Mouse (Mus musculus) MEL (cell line): ENCODE results near the gene Ap4e1. TPM values are rescaled to one million over a fixed set of nuclear protein-coding genes. Genes with fewer than 3 reads are reported as not detected.

Experiments
- DNase-seq: peaks from one replicate; pipeline ENCODE4 v3.0.0; 2011; ENCODE audit warnings: low read depth, low spot score
- H3K27ac ChIP-seq: 2 replicates; pipeline ENCODE4 v1.5.1; 2012; ENCODE audit warnings: low read depth, mild to moderate bottlenecking, control low read depth, low read length, moderate library complexity; ENCODE audit not compliant: control insufficient read depth
- H3K27me3 ChIP-seq, 2 experiments: fragments of 150-350 bp in 1 of 2; sonication (generic) in 1 of 2; 2 replicates each; pipeline ENCODE4 v1.6.1; 2012; ENCODE audit warnings: low read length in 2 of 2, mild to moderate bottlenecking in 2 of 2, improper control_type of control experiment in 1 of 2, moderate library complexity in 1 of 2; ENCODE audit not compliant: insufficient read depth in 2 of 2, control insufficient read depth in 1 of 2
- H3K36me3 ChIP-seq, 2 experiments: 2 replicates each; pipeline ENCODE4 v1.6.1; 2012 to 2014; ENCODE audit warnings: low read length in 2 of 2, improper control_type of control experiment in 1 of 2, inconsistent platforms in 1 of 2, mild to moderate bottlenecking in 1 of 2; ENCODE audit not compliant: insufficient read depth in 2 of 2, control insufficient read depth in 1 of 2
- H3K4me1 ChIP-seq, 2 experiments: fragments of 150-350 bp in 1 of 2; sonication (generic) in 1 of 2; 2 replicates each; pipeline ENCODE4 v1.6.1; 2012; ENCODE audit warnings: low read length in 2 of 2, improper control_type of control experiment in 1 of 2, mild to moderate bottlenecking in 1 of 2; ENCODE audit not compliant: insufficient read depth in 2 of 2, control insufficient read depth in 1 of 2
- H3K4me3 ChIP-seq, 2 experiments: fragments of 150-350 bp in 1 of 2; sonication (generic) in 1 of 2; 2 replicates each; pipeline ENCODE4 v1.5.1; 2012; ENCODE audit warnings: low read depth in 2 of 2, low read length in 2 of 2, mild to moderate bottlenecking in 2 of 2, moderate library complexity in 2 of 2, control low read depth in 1 of 2, improper control_type of control experiment in 1 of 2; ENCODE audit not compliant: control insufficient read depth in 1 of 2, insufficient read depth in 1 of 2
- H3K79me2 ChIP-seq: 2 replicates; pipeline ENCODE4 v1.6.1; 2012; ENCODE audit warnings: mild to moderate bottlenecking, low read length, moderate library complexity; ENCODE audit not compliant: control insufficient read depth, poor library complexity, insufficient read depth
- H3K9ac ChIP-seq: 2 replicates; pipeline ENCODE4 v1.6.1; 2012; ENCODE audit warnings: low read depth, mild to moderate bottlenecking, control low read depth, low read length, moderate library complexity; ENCODE audit not compliant: control insufficient read depth, poor library complexity, severe bottlenecking
- H3K9me3 ChIP-seq: fragments of 150-350 bp; sonication (generic); replicated peaks from 2 replicates; pipeline ENCODE4 v1.6.1; 2012; ENCODE audit warnings: mild to moderate bottlenecking, low read length, improper control_type of control experiment, moderate library complexity; ENCODE audit not compliant: insufficient read depth
- BHLHE40 ChIP-seq: IDR thresholded peaks from 2 replicates; pipeline ENCODE4 v1.6.1; 2012; ENCODE audit warnings: low read depth, mild to moderate bottlenecking, inconsistent platforms, low read length, improper control_type of control experiment, borderline replicate concordance
- E2F4 ChIP-seq: IDR thresholded peaks from 2 replicates; pipeline ENCODE4 v1.6.1; 2011; ENCODE audit warnings: low read depth, low read length, improper control_type of control experiment, borderline replicate concordance
- GATA1 ChIP-seq: IDR thresholded peaks from 2 replicates; pipeline ENCODE4 v1.6.1; 2011; ENCODE audit warnings: low read depth, low read length, improper control_type of control experiment
- HCFC1 ChIP-seq: IDR thresholded peaks from 2 replicates; pipeline ENCODE4 v1.6.1; 2012; ENCODE audit warnings: low read depth, mild to moderate bottlenecking, inconsistent platforms, low read length, improper control_type of control experiment, moderate library complexity
- KAT2A ChIP-seq: conservative IDR thresholded peaks from 2 replicates; pipeline ENCODE4 v1.6.1; 2012; ENCODE audit warnings: low read depth, low read length, improper control_type of control experiment, inconsistent platforms
- MAFK ChIP-seq: IDR thresholded peaks from 2 replicates; pipeline ENCODE4 v1.6.1; 2011; ENCODE audit warnings: low read depth, mild to moderate bottlenecking, low read length, improper control_type of control experiment, borderline replicate concordance
- MYC ChIP-seq: IDR thresholded peaks from 2 replicates; pipeline ENCODE4 v1.6.1; 2011; ENCODE audit warnings: low read depth, mild to moderate bottlenecking, low read length, improper control_type of control experiment, moderate library complexity
- NELFE ChIP-seq: IDR thresholded peaks from 2 replicates; pipeline ENCODE4 v1.6.1; 2011; ENCODE audit warnings: low read depth, low read length, improper control_type of control experiment
- SIN3A ChIP-seq: IDR thresholded peaks from 2 replicates; pipeline ENCODE4 v1.6.1; 2012; ENCODE audit warnings: low read length, improper control_type of control experiment, inconsistent platforms
- SMC3 ChIP-seq: IDR thresholded peaks from 2 replicates; pipeline ENCODE4 v1.6.1; 2011; ENCODE audit warnings: low read depth, low read length, improper control_type of control experiment
- TBP ChIP-seq: IDR thresholded peaks from 2 replicates; pipeline ENCODE4 v1.8.0; 2011; ENCODE audit warnings: low read depth, low read length, improper control_type of control experiment
- TCF12 ChIP-seq: IDR thresholded peaks from 2 replicates; pipeline ENCODE4 v1.6.1; 2014; ENCODE audit warnings: low read depth, mild to moderate bottlenecking, inconsistent platforms, low read length, improper control_type of control experiment, moderate library complexity
- USF1 ChIP-seq: IDR thresholded peaks from 2 replicates; pipeline ENCODE4 v1.6.1; 2014; ENCODE audit warnings: low read depth, mild to moderate bottlenecking, inconsistent platforms, low read length, improper control_type of control experiment, moderate library complexity
- USF2 ChIP-seq, 2 experiments: IDR thresholded peaks; 2 replicates each; pipeline ENCODE4 v1.6.1; 2011 to 2012; ENCODE audit warnings: improper control_type of control experiment in 2 of 2, low read length in 2 of 2, borderline replicate concordance in 1 of 2, inconsistent platforms in 1 of 2, low read depth in 1 of 2, mild to moderate bottlenecking in 1 of 2; ENCODE audit not compliant: insufficient read depth in 1 of 2
- ZMIZ1 ChIP-seq: IDR thresholded peaks from 2 replicates; pipeline ENCODE4 v1.6.1; 2012; ENCODE audit warnings: low read depth, mild to moderate bottlenecking, inconsistent platforms, low read length, improper control_type of control experiment, moderate library complexity
- polyA plus RNA-seq, 2 experiments: library from polyadenylated mRNA; stranded (reverse) in 1 of 2; unstranded in 1 of 2; fragments of >175 nt in 1 of 2; fragments of >200 nt in 1 of 2; gene quantifications; 2 replicates each; pipeline versions ENCODE4 v1.2.1 to v1.2.4; 2012; ENCODE audit warnings: low replicate concordance in 2 of 2, low read depth in 1 of 2; ENCODE audit not compliant: insufficient read length in 2 of 2, insufficient read depth in 1 of 2, missing spikeins in 1 of 2
- total RNA-seq: library from RNA; depleted of rRNA; stranded (reverse); fragments of 300-350 nt; gene quantifications from 2 replicates; pipeline ENCODE4 v1.2.3, GENCODE M21; 2012

The Ap4e1 gene
- total and polyA plus RNA-seq, 3 experiments, result 9.4 TPM; not detected in 1

DNA sequence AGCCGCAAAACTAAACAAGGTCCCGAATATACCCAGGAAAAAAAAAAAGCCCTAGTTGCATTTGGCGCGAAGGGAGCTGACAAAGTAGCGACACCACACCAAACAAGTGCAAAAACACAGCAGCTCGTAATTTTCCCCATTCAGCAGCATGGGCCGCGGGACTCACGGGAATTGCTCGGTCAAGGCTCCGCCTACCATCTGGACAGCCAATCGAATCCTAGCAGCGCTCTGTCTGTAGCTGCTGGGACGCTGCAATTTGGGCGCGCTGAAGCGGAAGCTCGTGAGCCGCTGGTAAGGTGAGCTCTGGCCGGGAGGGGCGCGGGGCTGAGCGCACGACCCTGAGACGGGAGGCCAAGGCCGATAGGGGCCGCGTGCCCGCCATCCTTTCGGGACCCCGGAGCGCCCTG is 61.9 kb downstream of the Ap4e1 start, which contains the start of gene Blvra (continued):
- TF ChIP-seq ZMIZ1, result peak; percentile 79; the same call in 1 of the 2 replicates
- TF ChIP-seq MYC, result no peak
- TF ChIP-seq NELFE, result peak; percentile 71
- 0 out of 2 replicates have a peak, but pooled peaks have one; percentile 61 for TF ChIP-seq TBP

DNA sequence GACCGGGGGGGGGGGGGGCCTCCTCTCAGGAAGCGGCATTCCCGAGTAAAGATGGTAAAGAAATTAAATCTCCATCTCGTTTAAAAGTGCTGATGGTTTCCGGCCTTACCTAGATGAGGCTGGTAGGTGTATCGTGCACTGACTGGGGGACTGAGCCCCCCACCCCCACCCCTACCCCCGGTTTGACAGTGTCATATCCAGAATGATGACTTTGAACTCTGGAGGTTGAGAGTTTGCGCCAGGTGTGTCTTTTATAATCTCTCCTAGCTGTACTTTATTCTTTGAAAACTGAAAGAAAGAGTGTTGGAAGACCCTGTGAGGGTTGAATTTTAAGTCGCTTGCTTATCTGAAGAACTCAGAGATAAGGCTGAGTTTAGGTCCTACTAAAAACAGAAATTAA is 62.4 kb downstream of the Ap4e1 start:
- Histone ChIP-seq H3K79me2 (no peaks in the 10 kb centered on the region; the same call in 1 of the 2 replicates), H3K9ac (peak overlapping the region; percentile 71), H3K9me3 (no peaks in the 10 kb centered on the region), H3K27ac (no peak overlapping the region), H3K27me3 (no peaks in the 10 kb centered on the region), H3K4me3 (peak overlapping the region; percentile 58 to 63), H3K4me1 (peaks cover 0 to 7% of the 10 kb centered on the region in 2 experiments; a peak in 2 of 4 replicates), H3K36me3 (peaks cover 0 to 8% of the 10 kb centered on the region in 2 experiments; a peak in 2 of 4 replicates)
- DNase-seq, result peak; percentile 30
- TF ChIP-seq GATA1 (peak; percentile 32; the same call in 1 of the 2 replicates), TBP (no peak)

DNA sequence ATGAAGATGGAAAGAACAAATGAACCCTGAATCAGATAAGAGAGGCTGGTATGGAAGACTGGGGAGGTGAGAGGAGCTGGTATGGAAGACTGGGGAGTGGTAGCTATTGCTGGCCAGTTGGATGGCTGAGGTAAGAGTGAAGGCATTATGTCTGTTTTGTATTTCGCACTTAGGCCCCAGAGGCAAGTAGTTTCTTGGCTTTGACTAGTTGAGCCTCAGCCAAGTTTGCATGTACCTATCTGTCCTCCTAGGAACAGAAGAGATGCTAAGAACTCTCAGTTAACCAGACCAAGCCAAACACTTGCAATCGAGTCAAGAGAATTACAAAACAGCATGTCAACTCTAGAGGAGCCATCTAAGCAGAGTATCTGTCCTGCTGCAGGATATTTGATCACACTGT is 65.6 kb downstream of the Ap4e1 start:
- Histone ChIP-seq H3K27me3 (no peaks in the 10 kb centered on the region), H3K27ac (no peak overlapping the region), H3K4me3 (no peak overlapping the region), H3K4me1 (peaks cover 0 to 7% of the 10 kb centered on the region in 2 experiments; a peak in 2 of 4 replicates), H3K9me3 (no peaks in the 10 kb centered on the region), H3K9ac (no peak overlapping the region), H3K79me2 (no peaks in the 10 kb centered on the region; the same call in 1 of the 2 replicates), H3K36me3 (peaks cover 0 to 8% of the 10 kb centered on the region in 2 experiments; a peak in 1 of 4 replicates)
- no peak for DNase-seq
- TF ChIP-seq HCFC1, result no peak
- no peak for TF ChIP-seq USF2 (IDR thresholded peaks at IDR 0.05; ENCODE audit: borderline replicate concordance in 1 of 2, insufficient read depth in 1 of 2, low read depth in 1 of 2, low read length in 2 of 2)
- TF ChIP-seq BHLHE40, result no peak
- TF ChIP-seq TCF12, result no peak
- TF ChIP-seq SIN3A, result no peak
- no peak for TF ChIP-seq KAT2A
- TF ChIP-seq USF1, result no peak
- TF ChIP-seq MAFK, result no peak
- TF ChIP-seq SMC3, result no peak
- no peak for TF ChIP-seq E2F4
